Mouse (Mus musculus): ENCODE data around the gene Cdkn1c.

GRCm38 (mm10) chr7:143466099-143466677 lies 5.3 kb upstream of the Cdkn1c start:
- TF ChIP-seq CTCF (IDR thresholded peaks at IDR 0.05; ENCODE audit: borderline replicate concordance, control insufficient read depth, extremely low read depth, insufficient read depth, low read length, poor library complexity) = peak; percentile 93
- no peak for TF ChIP-seq POLR2A (IDR thresholded peaks at IDR 0.05; ENCODE audit: control insufficient read depth, extremely low read depth, insufficient read depth, low read length, poor library complexity)
